Mouse (Mus musculus) hindbrain, embryonic 16.5 days (tissue): ENCODE data around the gene Dnase1. TPM values are rescaled to one million over a fixed set of nuclear protein-coding genes. Genes with fewer than 3 reads are reported as not detected.

Experiments
- ATAC-seq: fragments of 200-750 bp; cut with Nextera tagmentation; 2 replicates; pipeline ENCODE4 v1.8.0; 2017; ENCODE audit warnings: moderate TSS enrichment, moderate library complexity
- H3K27ac ChIP-seq: fragments of 300-500 bp; sonication (generic); 2 replicates; pipeline ENCODE4 v1.5.1; 2014; ENCODE audit warnings: low read depth, mild to moderate bottlenecking, control low read depth, low read length, moderate library complexity
- H3K27me3 ChIP-seq: fragments of 300-500 bp; sonication (generic); replicated peaks from 2 replicates; pipeline ENCODE4 v1.6.1; 2014; ENCODE audit warnings: low read length; ENCODE audit not compliant: control insufficient read depth, insufficient read depth
- H3K36me3 ChIP-seq: fragments of 300-500 bp; sonication (generic); 2 replicates; pipeline ENCODE4 v1.6.1; 2014; ENCODE audit warnings: mild to moderate bottlenecking, low read length, moderate library complexity, mixed read lengths; ENCODE audit not compliant: control insufficient read depth, insufficient read depth
- H3K4me1 ChIP-seq: fragments of 300-500 bp; sonication (generic); 2 replicates; pipeline ENCODE4 v1.6.1; 2014; ENCODE audit warnings: low read depth, low read length; ENCODE audit not compliant: control insufficient read depth, insufficient read depth
- H3K4me2 ChIP-seq: fragments of 300-500 bp; sonication (generic); 2 replicates; pipeline ENCODE4 v1.6.1; 2014; ENCODE audit warnings: mild to moderate bottlenecking, low read length, control low read depth, moderate library complexity
- H3K4me3 ChIP-seq: fragments of 300-500 bp; sonication (generic); 2 replicates; pipeline ENCODE4 v1.5.1; 2014; ENCODE audit warnings: mild to moderate bottlenecking, low read length, control low read depth, moderate library complexity
- H3K9ac ChIP-seq: fragments of 300-500 bp; sonication (generic); 2 replicates; pipeline ENCODE4 v1.6.1; 2014; ENCODE audit warnings: low read depth, mild to moderate bottlenecking, control low read depth, low read length, moderate library complexity
- H3K9me3 ChIP-seq: fragments of 300-500 bp; sonication (generic); 2 replicates; pipeline ENCODE4 v1.6.1; 2014; ENCODE audit warnings: mild to moderate bottlenecking, low read length, moderate library complexity; ENCODE audit not compliant: control insufficient read depth
- WGBS: fragments of 180-500 bp; shearing (Covaris S2); extraction: QIAGEN DNeasy Blood & Tissue Kit; methylation state at CpG from one replicate; pipeline ENCODE4 v1.1.7; 2014; 5-methylcytosine and 5-hydroxymethylcytosine counted together
- polyA plus RNA-seq: library from polyadenylated mRNA; unstranded; fragments of >200 nt; fragmentation: Nextera tagmentation; extraction: Ambion mirVana; gene quantifications from 2 replicates; pipeline ENCODE4 v1.2.1, GENCODE M21; 2015

Dnase1 gene
- polyA plus RNA-seq, 1 experiment from 2014 or later = 4.0 TPM

GRCm38 (mm10) chr16:4037690-4038089 lies 948 bp downstream of the Dnase1 start:
- Histone ChIP-seq H3K27ac (no peak overlapping the region), H3K9ac (no peak overlapping the region), H3K4me3 (no peak overlapping the region), H3K4me2 (no peak overlapping the region), H3K9me3 (no peaks in the 10 kb centered on the region), H3K36me3 (peaks cover 27% of the 10 kb centered on the region), H3K4me1 (no peaks in the 10 kb centered on the region), H3K27me3 (no peaks in the 10 kb centered on the region)
- ATAC-seq = no peak
- 91% methylated on average over 7 of the region's 7 CpGs for WGBS

- WGBS = 94% methylated on average over 5 of the region's 5 CpGs
- H3K27me3 ChIP-seq = no peaks in the 10 kb centered on the region
- H3K4me1 ChIP-seq = no peaks in the 10 kb centered on the region
- no peak overlapping the region for H3K4me2 ChIP-seq
- no peak overlapping the region for H3K4me3 ChIP-seq
- H3K27ac ChIP-seq = no peak overlapping the region
- H3K9me3 ChIP-seq = no peaks in the 10 kb centered on the region
- ATAC-seq = no peak
- peaks cover 36% of the 10 kb centered on the region for H3K36me3 ChIP-seq
- H3K9ac ChIP-seq = no peak overlapping the region
Measured at GRCm38 (mm10) chr16:4040206-4040605, 3.5 kb downstream of the Dnase1 start.

- no peak overlapping the region for H3K9ac ChIP-seq
- 96% methylated on average over 4 of the region's 4 CpGs for WGBS
- H3K9me3 ChIP-seq = no peaks in the 10 kb centered on the region
- H3K27ac ChIP-seq = no peak overlapping the region
- H3K4me1 ChIP-seq = no peaks in the 10 kb centered on the region
- no peak overlapping the region for H3K4me3 ChIP-seq
- H3K27me3 ChIP-seq = no peaks in the 10 kb centered on the region
- no peak overlapping the region for H3K4me2 ChIP-seq
- H3K36me3 ChIP-seq = peaks cover 41% of the 10 kb centered on the region
- no peak for ATAC-seq
Measured at GRCm38 (mm10) chr16:4041646-4042045, 4.9 kb downstream of the Dnase1 start.

GRCm38 (mm10) chr16:4044093-4044492 lies 7.4 kb downstream of the Dnase1 start:
- Histone ChIP-seq H3K27ac (no peak overlapping the region), H3K4me1 (no peaks in the 10 kb centered on the region), H3K27me3 (no peaks in the 10 kb centered on the region), H3K4me2 (no peak overlapping the region), H3K4me3 (no peak overlapping the region), H3K9ac (no peak overlapping the region), H3K36me3 (peaks cover 32% of the 10 kb centered on the region), H3K9me3 (no peaks in the 10 kb centered on the region)
- 92% methylated on average over 2 of the region's 2 CpGs for WGBS
- ATAC-seq = no peak

- Histone ChIP-seq H3K4me2 (no peak overlapping the region), H3K9me3 (no peaks in the 10 kb centered on the region), H3K4me3 (no peak overlapping the region), H3K4me1 (no peaks in the 10 kb centered on the region), H3K9ac (no peak overlapping the region), H3K36me3 (peaks cover 30% of the 10 kb centered on the region), H3K27ac (no peak overlapping the region), H3K27me3 (no peaks in the 10 kb centered on the region)
- WGBS = 74% methylated on average over 4 of the region's 4 CpGs
- no peak for ATAC-seq
Measured at GRCm38 (mm10) chr16:4045524-4045923, 8.8 kb downstream of the Dnase1 start.

- Histone ChIP-seq H3K27me3 (no peaks in the 10 kb centered on the region), H3K36me3 (peaks cover 46% of the 10 kb centered on the region), H3K9me3 (no peaks in the 10 kb centered on the region), H3K9ac (no peak overlapping the region), H3K4me1 (no peaks in the 10 kb centered on the region), H3K27ac (no peak overlapping the region), H3K4me2 (no peak overlapping the region), H3K4me3 (no peak overlapping the region)
- no peak for ATAC-seq
- WGBS = 93% methylated on average over 4 of the region's 4 CpGs
Measured at GRCm38 (mm10) chr16:4052601-4053000, 15.9 kb downstream of the Dnase1 start.

GRCm38 (mm10) chr16:4053811-4054210 lies 17.1 kb downstream of the Dnase1 start:
- H3K9me3 ChIP-seq = no peaks in the 10 kb centered on the region
- no peak overlapping the region for H3K4me3 ChIP-seq
- H3K4me1 ChIP-seq = no peaks in the 10 kb centered on the region
- H3K36me3 ChIP-seq = peaks cover 52% of the 10 kb centered on the region
- WGBS = 86% methylated on average over 3 of the region's 3 CpGs
- H3K27me3 ChIP-seq = no peaks in the 10 kb centered on the region
- no peak overlapping the region for H3K9ac ChIP-seq
- no peak overlapping the region for H3K4me2 ChIP-seq
- no peak overlapping the region for H3K27ac ChIP-seq
- no peak for ATAC-seq

- 95% methylated on average over 4 of the region's 4 CpGs for WGBS
- no peaks in the 10 kb centered on the region for H3K9me3 ChIP-seq
- no peak for ATAC-seq
Measured at GRCm38 (mm10) chr16:4064945-4065344, 28.2 kb downstream of the Dnase1 start.

GRCm38 (mm10) chr16:4068588-4068987 lies 31.8 kb downstream of the Dnase1 start:
- H3K4me1 ChIP-seq = no peaks in the 10 kb centered on the region
- no peak overlapping the region for H3K9ac ChIP-seq
- ATAC-seq = no peak
- H3K27ac ChIP-seq = no peak overlapping the region
- no peak overlapping the region for H3K4me3 ChIP-seq
- no peaks in the 10 kb centered on the region for H3K27me3 ChIP-seq
- H3K9me3 ChIP-seq = no peaks in the 10 kb centered on the region
- no peak overlapping the region for H3K4me2 ChIP-seq
- 58% methylated on average over 8 of the region's 8 CpGs for WGBS
- H3K36me3 ChIP-seq = peaks cover 22% of the 10 kb centered on the region

More at GRCm38 (mm10) chr16:4064945-4065344, 28.2 kb downstream of the Dnase1 start:
- peaks cover 37% of the 10 kb centered on the region for H3K36me3 ChIP-seq
- H3K9ac ChIP-seq = no peak overlapping the region
- H3K4me1 ChIP-seq = no peaks in the 10 kb centered on the region
- no peaks in the 10 kb centered on the region for H3K27me3 ChIP-seq
- no peak overlapping the region for H3K4me2 ChIP-seq
- H3K27ac ChIP-seq = no peak overlapping the region
- no peak overlapping the region for H3K4me3 ChIP-seq

- ATAC-seq = no peak
- H3K9ac ChIP-seq = no peak overlapping the region
- WGBS = 68% methylated on average over 6 of the region's 6 CpGs
- H3K4me3 ChIP-seq = no peak overlapping the region
- H3K9me3 ChIP-seq = no peaks in the 10 kb centered on the region
- no peak overlapping the region for H3K4me2 ChIP-seq
- no peak overlapping the region for H3K27ac ChIP-seq
- no peaks in the 10 kb centered on the region for H3K36me3 ChIP-seq
- H3K4me1 ChIP-seq = peaks cover 12% of the 10 kb centered on the region
- no peaks in the 10 kb centered on the region for H3K27me3 ChIP-seq
Measured at GRCm38 (mm10) chr16:4074297-4074696, 37.6 kb downstream of the Dnase1 start.
